Comparison of ENCODE assay signal across 12 mouse cellular contexts in genomic region chr6:94693091-94693490, GRCm38 (mm10). TPM values are rescaled to one million over a fixed set of nuclear protein-coding genes. Genes with fewer than 3 reads are reported as not detected.
DNase-seq lines count a peak whose midpoint lies in the region; ATAC-seq and TF ChIP-seq lines count a peak whose summit lies in the region.
"Had no signal": no experiment of that assay in that cellular context is flagged by ENCODE, and none has a peak within 500 bp of the region (broad histone marks: within the 10 kb centered on the region; RNA-seq: fewer than 3 reads in every experiment).

No protein-coding gene starts in this region.

- no peak for TF ChIP-seq POLR2A in small intestine, adult 2 months (IDR thresholded peaks at IDR 0.05; ENCODE audit: low read depth, low read length)

- peak; percentile 78 for ATAC-seq in frontal cortex, adult (ENCODE audit: low TSS enrichment)
- ATAC-seq in midbrain, embryonic 13.5 days: no peak
- ATAC-seq in midbrain, embryonic 14.5 days (ENCODE audit: low FRiP score, low TSS enrichment): no peak
- ATAC-seq in hindbrain, embryonic 13.5 days (ENCODE audit: low FRiP score): no peak
- ATAC-seq: liver, embryonic 12.5 days had no signal

- H3K4me3 ChIP-seq in midbrain, embryonic 13.5 days (replicated peaks): no peak overlapping the region
- no peak overlapping the region for H3K4me3 ChIP-seq in midbrain, embryonic 14.5 days (replicated peaks; ENCODE audit: low read depth, low read length)
- no peak overlapping the region for H3K4me3 ChIP-seq in hindbrain, embryonic 13.5 days
- no peak overlapping the region for H3K4me3 ChIP-seq in small intestine, adult 2 months (ENCODE audit: low read depth, low read length)
- H3K4me3 ChIP-seq: liver, embryonic 12.5 days had no signal

- peaks cover 80% of the 10 kb centered on the region for H3K4me1 ChIP-seq in midbrain, embryonic 13.5 days (replicated peaks)
- peaks cover 20% of the 10 kb centered on the region for H3K4me1 ChIP-seq in midbrain, embryonic 14.5 days (ENCODE audit: control insufficient read depth, insufficient read depth, low read length)
- peaks cover 60% of the 10 kb centered on the region for H3K4me1 ChIP-seq in hindbrain, embryonic 13.5 days (replicated peaks)
- H3K4me1 ChIP-seq in small intestine, adult 2 months (ENCODE audit: control insufficient read depth, insufficient read depth, insufficient read length, low read length): peaks cover 20% of the 10 kb centered on the region; the same call in 1 of the 2 replicates

- no peaks in the 10 kb centered on the region for H3K9me3 ChIP-seq in midbrain, embryonic 13.5 days
- H3K9me3 ChIP-seq in midbrain, embryonic 14.5 days (ENCODE audit: control insufficient read depth, low read length): no peaks in the 10 kb centered on the region
- H3K9me3 ChIP-seq in hindbrain, embryonic 13.5 days: no peaks in the 10 kb centered on the region
- H3K9me3 ChIP-seq: liver, embryonic 12.5 days had no signal

- H3K36me3 ChIP-seq in midbrain, embryonic 13.5 days: no peaks in the 10 kb centered on the region
- H3K36me3 ChIP-seq in midbrain, embryonic 14.5 days (ENCODE audit: control insufficient read depth, insufficient read depth, low read length): no peaks in the 10 kb centered on the region
- no peaks in the 10 kb centered on the region for H3K36me3 ChIP-seq in hindbrain, embryonic 13.5 days
- H3K36me3 ChIP-seq in small intestine, adult 2 months (ENCODE audit: control insufficient read depth, insufficient read depth, low read length): no peaks in the 10 kb centered on the region
- H3K36me3 ChIP-seq: liver, embryonic 12.5 days had no signal

- no peak for TF ChIP-seq CTCF in small intestine, adult 2 months (IDR thresholded peaks at IDR 0.05; ENCODE audit: extremely low read depth, insufficient read length, insufficient replicate concordance, low read depth, low read length)

- WGBS in midbrain, embryonic 13.5 days: 79% methylated on average over 9 of the region's 9 CpGs
- WGBS in midbrain, embryonic 14.5 days: 86% methylated on average over 9 of the region's 9 CpGs
- WGBS in hindbrain, embryonic 13.5 days: 69% methylated on average over 9 of the region's 9 CpGs
- WGBS in small intestine, adult 2 months: 20% methylated on average over 9 of the region's 9 CpGs

- H3K9ac ChIP-seq in midbrain, embryonic 13.5 days (replicated peaks): no peak overlapping the region
- no peak overlapping the region for H3K9ac ChIP-seq in midbrain, embryonic 14.5 days (replicated peaks; ENCODE audit: low read length)
- no peak overlapping the region for H3K9ac ChIP-seq in hindbrain, embryonic 13.5 days
- H3K9ac ChIP-seq: liver, embryonic 12.5 days had no signal

- 0 out of 2 replicates have a peak overlapping the region, but pooled peaks have one; percentile 3 for H3K4me2 ChIP-seq in midbrain, embryonic 13.5 days (replicated peaks)
- H3K4me2 ChIP-seq in midbrain, embryonic 14.5 days (ENCODE audit: low read length): no peak overlapping the region
- H3K4me2 ChIP-seq in hindbrain, embryonic 13.5 days: peak overlapping the region; percentile 92
- H3K4me2 ChIP-seq: liver, embryonic 12.5 days had no signal

- no peak overlapping the region for H3K27ac ChIP-seq in midbrain, embryonic 13.5 days
- no peak overlapping the region for H3K27ac ChIP-seq in midbrain, embryonic 14.5 days (replicated peaks; ENCODE audit: low read depth, low read length)
- no peak overlapping the region for H3K27ac ChIP-seq in hindbrain, embryonic 13.5 days
- peak overlapping the region; percentile 69 for H3K27ac ChIP-seq in small intestine, adult 2 months (ENCODE audit: insufficient read depth, low read depth, low read length)
- H3K27ac ChIP-seq: liver, embryonic 12.5 days had no signal

- no peak for DNase-seq in frontal cortex, postnatal 25 days (ENCODE audit: low spot score in 2 of 2)
- DNase-seq in midbrain, embryonic 14.5 days: no peak
- no peak for DNase-seq in T-cell, adult 2 months (ENCODE audit: low spot score)
- DNase-seq in layer of hippocampus, postnatal 36 days: no peak
- DNase-seq: kidney, postnatal 25 days; lung, postnatal 4 days; thymus, postnatal 36 days had no signal

- H3K27me3 ChIP-seq in midbrain, embryonic 13.5 days: no peaks in the 10 kb centered on the region
- H3K27me3 ChIP-seq in midbrain, embryonic 14.5 days (ENCODE audit: control insufficient read depth, insufficient read depth, low read length): no peaks in the 10 kb centered on the region
- H3K27me3 ChIP-seq in hindbrain, embryonic 13.5 days: no peaks in the 10 kb centered on the region
- no peaks in the 10 kb centered on the region for H3K27me3 ChIP-seq in small intestine, adult 2 months (ENCODE audit: control insufficient read depth, insufficient read depth, low read length)

RNA-seq across cellular contexts. Expression of gene Lrig1, which starts 6.9 kb away (rescaled TPM):
- polyA plus RNA-seq in midbrain, embryonic 13.5 days (2015; fragmentation: Nextera tagmentation; extraction: Ambion mirVana): 10.5 and 11.4 TPM in 2 replicates
- 17.1 and 18.7 TPM in 2 replicates for polyA plus RNA-seq in midbrain, embryonic 14.5 days (2014; fragmentation: Nextera tagmentation; extraction: Ambion mirVana)
- polyA plus RNA-seq in hindbrain, embryonic 13.5 days (2015; fragmentation: Nextera tagmentation; extraction: Ambion mirVana): 10.9 and 12.5 TPM in 2 replicates
- polyA plus RNA-seq in small intestine, adult 2 months (2012; rRNA removed): 20.5 and 29.8 TPM in 2 replicates
- total RNA-seq in layer of hippocampus, postnatal 36 days (2021): 10 to 100 TPM; 27.0 to 27.8 TPM
